ENCODE assay signal across 22 mouse cellular contexts in genomic region chr8:11351355-11351754, GRCm38 (mm10). TPM values are rescaled to one million over a fixed set of nuclear protein-coding genes. Genes with fewer than 3 reads are reported as not detected.
DNase-seq lines count a peak whose midpoint lies in the region; ATAC-seq and TF ChIP-seq lines count a peak whose summit lies in the region.
"Had no signal": no experiment of that assay in that cellular context is flagged by ENCODE, and none has a peak within 500 bp of the region (broad histone marks: within the 10 kb centered on the region; RNA-seq: fewer than 3 reads in every experiment).

No protein-coding gene starts in this region.

- ATAC-seq in limb, embryonic 15.5 days (ENCODE audit: insufficient number of reproducible peaks, low FRiP score, low TSS enrichment, low read depth) = no peak
- peak; percentile 51 for ATAC-seq in lung, embryonic 16.5 days (ENCODE audit: low read depth)
- ATAC-seq: CD4-positive, CD25-positive, alpha-beta regulatory T cell, adult 4 months; forebrain, embryonic 16.5 days; hindbrain, postnatal 0 days had no signal

- no peak overlapping the region for H3K4me2 ChIP-seq in limb, embryonic 15.5 days
- H3K4me2 ChIP-seq in lung, embryonic 16.5 days (ENCODE audit: low read depth, low read length) = no peak overlapping the region
- H3K4me2 ChIP-seq: embryonic facial prominence, embryonic 13.5 days; forebrain, embryonic 12.5 days; heart, embryonic 13.5 days; hindbrain, embryonic 13.5 days had no signal

- no peak for DNase-seq in gastrocnemius, adult 2 months
- no peak for DNase-seq in gastrocnemius, postnatal 25 days
- DNase-seq in limb, embryonic 10.5 days (ENCODE audit: low spot score) = no peak
- peak; percentile 84 for DNase-seq in lung, postnatal 36 days
- no peak for DNase-seq in adrenal gland, adult 2 months
- no peak for DNase-seq in embryo, embryonic 10.5 days (ENCODE audit: low spot score)
- DNase-seq: adrenal gland, postnatal 10 days; B cell, adult 2 months; cerebellum, adult 11-12 months; cerebellum, adult 9-10 months; cerebellum, postnatal 25 days; gastrocnemius, postnatal 36 days had no signal

- no peaks in the 10 kb centered on the region for H3K9me3 ChIP-seq in limb, embryonic 15.5 days
- no peaks in the 10 kb centered on the region for H3K9me3 ChIP-seq in limb, embryonic 10.5 days (replicated peaks)
- no peaks in the 10 kb centered on the region for H3K9me3 ChIP-seq in lung, embryonic 16.5 days (ENCODE audit: control insufficient read depth, low read length)
- H3K9me3 ChIP-seq: embryonic facial prominence, embryonic 13.5 days; forebrain, embryonic 12.5 days; G1E; heart, embryonic 13.5 days; hindbrain, embryonic 13.5 days had no signal

- no peaks in the 10 kb centered on the region for H3K27me3 ChIP-seq in limb, embryonic 15.5 days
- H3K27me3 ChIP-seq in limb, embryonic 10.5 days (ENCODE audit: low read depth, poor library complexity, severe bottlenecking) = no peaks in the 10 kb centered on the region
- H3K27me3 ChIP-seq in lung, embryonic 16.5 days (ENCODE audit: control insufficient read depth, insufficient read depth, low read depth, low read length) = no peaks in the 10 kb centered on the region
- H3K27me3 ChIP-seq: embryonic facial prominence, embryonic 13.5 days; forebrain, embryonic 12.5 days; heart, embryonic 13.5 days; hindbrain, embryonic 13.5 days had no signal

- intact Hi-C loops in gastrocnemius, adult 2 months (cut with DNase I) = no loop called here

- no peak overlapping the region for H3K9ac ChIP-seq in limb, embryonic 15.5 days
- H3K9ac ChIP-seq in lung, embryonic 16.5 days (ENCODE audit: low read length) = no peak overlapping the region
- H3K9ac ChIP-seq: embryonic facial prominence, embryonic 13.5 days; forebrain, embryonic 12.5 days; heart, embryonic 13.5 days; hindbrain, embryonic 13.5 days had no signal

- peaks cover 37% of the 10 kb centered on the region for H3K4me1 ChIP-seq in limb, embryonic 15.5 days
- peaks cover 9% of the 10 kb centered on the region for H3K4me1 ChIP-seq in limb, embryonic 10.5 days
- peaks cover 56% of the 10 kb centered on the region for H3K4me1 ChIP-seq in lung, embryonic 16.5 days (replicated peaks; ENCODE audit: control insufficient read depth, insufficient read depth, low read length)
- H3K4me1 ChIP-seq: forebrain, embryonic 12.5 days; hindbrain, embryonic 13.5 days had no signal

- H3K4me3 ChIP-seq in gastrocnemius, adult 2 months = no peak overlapping the region
- H3K4me3 ChIP-seq in limb, embryonic 15.5 days = no peak overlapping the region
- no peak overlapping the region for H3K4me3 ChIP-seq in limb, embryonic 10.5 days
- no peak overlapping the region for H3K4me3 ChIP-seq in lung, embryonic 16.5 days (ENCODE audit: low read length)
- H3K4me3 ChIP-seq: embryonic facial prominence, embryonic 13.5 days; forebrain, embryonic 12.5 days; heart, embryonic 13.5 days; hindbrain, embryonic 13.5 days had no signal

- peak overlapping the region; percentile 29 for H3K27ac ChIP-seq in gastrocnemius, adult 2 months
- H3K27ac ChIP-seq in limb, embryonic 15.5 days = peak overlapping the region; percentile 3; the same call in 1 of the 2 replicates
- H3K27ac ChIP-seq in limb, embryonic 10.5 days = no peak overlapping the region
- peak overlapping the region; percentile 56 for H3K27ac ChIP-seq in lung, embryonic 16.5 days (ENCODE audit: low read length)
- H3K27ac ChIP-seq: embryonic facial prominence, embryonic 13.5 days; forebrain, embryonic 12.5 days; heart, embryonic 13.5 days; hindbrain, embryonic 13.5 days; hindbrain, postnatal 0 days had no signal

- 0 out of 2 replicates have a peak, but pooled peaks cover 3% of the 10 kb centered on the region for H3K36me3 ChIP-seq in limb, embryonic 15.5 days
- H3K36me3 ChIP-seq in limb, embryonic 10.5 days = peaks cover 16% of the 10 kb centered on the region
- peaks cover 5% of the 10 kb centered on the region for H3K36me3 ChIP-seq in lung, embryonic 16.5 days (ENCODE audit: control insufficient read depth, insufficient read depth, low read length)
- H3K36me3 ChIP-seq: forebrain, embryonic 12.5 days; G1E; hindbrain, embryonic 13.5 days had no signal

- TF ChIP-seq CTCF in gastrocnemius, adult 2 months (IDR thresholded peaks at IDR 0.05) = no peak

- 70% methylated on average over 6 of the region's 6 CpGs for WGBS in limb, embryonic 15.5 days
- WGBS in limb, embryonic 10.5 days = 94% methylated on average over 6 of the region's 6 CpGs
- 65% methylated on average over 6 of the region's 6 CpGs for WGBS in lung, embryonic 16.5 days

RNA-seq across cellular contexts. Expression of gene Col4a1, which starts 38.7 kb away (rescaled TPM):
- 100 to 1,000 TPM in 1 of 2 experiments, 10 to 100 TPM in 1; 73.3 to 117 TPM for total RNA-seq in gastrocnemius, adult 2 months (2021)
- total RNA-seq in gastrocnemius, postnatal 25 days (2021) = 100 to 1,000 TPM; 206 to 284 TPM
- 172 and 209 TPM in 2 replicates for polyA plus RNA-seq in limb, embryonic 15.5 days (2015; fragmentation: Nextera tagmentation; extraction: Ambion mirVana)
- 141 and 145 TPM in 2 replicates for polyA plus RNA-seq in limb, embryonic 10.5 days (2016; fragmentation: Nextera tagmentation; extraction: Ambion mirVana)
- polyA plus RNA-seq in lung, embryonic 16.5 days (2015; fragmentation: Nextera tagmentation; extraction: Ambion mirVana) = 368 and 370 TPM in 2 replicates
- total RNA-seq in adrenal gland, adult 2 months (2021) = 100 to 1,000 TPM; 260 to 455 TPM
- 293 and 303 TPM in 2 replicates for polyA plus RNA-seq in adrenal gland, adult 2 months (2012; rRNA removed)
- polyA plus RNA-seq: G1E had no signal

RNA-seq across cellular contexts. Expression of gene Col4a2, which starts 38.8 kb away (rescaled TPM):
- 10 to 100 TPM; 51.3 to 69.5 TPM for total RNA-seq in gastrocnemius, adult 2 months (2021)
- total RNA-seq in gastrocnemius, postnatal 25 days (2021) = 100 to 1,000 TPM; 101 to 136 TPM
- polyA plus RNA-seq in limb, embryonic 15.5 days (2015; fragmentation: Nextera tagmentation; extraction: Ambion mirVana) = 77.4 and 83.3 TPM in 2 replicates
- 53.0 and 53.6 TPM in 2 replicates for polyA plus RNA-seq in limb, embryonic 10.5 days (2016; fragmentation: Nextera tagmentation; extraction: Ambion mirVana)
- polyA plus RNA-seq in lung, embryonic 16.5 days (2015; fragmentation: Nextera tagmentation; extraction: Ambion mirVana) = 113 and 117 TPM in 2 replicates
- 100 to 1,000 TPM; 127 to 193 TPM for total RNA-seq in adrenal gland, adult 2 months (2021)
- polyA plus RNA-seq in adrenal gland, adult 2 months (2012; rRNA removed) = 114 and 115 TPM in 2 replicates
- polyA plus RNA-seq: CD4-positive, CD25-positive, alpha-beta regulatory T cell, adult 4 months; G1E had no signal
